10 mouse cellular contexts compared by ENCODE assay signal in genomic region chr12:17444406-17444805, GRCm38 (mm10).
A peak's percentile ranks its signal among the peaks of the same experiment; 100 is the strongest.
DNase-seq lines count a peak whose midpoint lies in the region; ATAC-seq and TF ChIP-seq lines count a peak whose summit lies in the region.
"Had no signal": no experiment of that assay in that cellular context is flagged by ENCODE, and none has a peak within 500 bp of the region (broad histone marks: within the 10 kb centered on the region; RNA-seq: fewer than 3 reads in every experiment).

No protein-coding gene starts in this region.

- H3K4me3 ChIP-seq in brown adipose tissue, adult 24 weeks (ENCODE audit: insufficient read depth, low read depth, low read length), result no peak overlapping the region
- no peak overlapping the region for H3K4me3 ChIP-seq in heart, postnatal 0 days (ENCODE audit: low read depth, low read length)
- no peak overlapping the region for H3K4me3 ChIP-seq in forebrain, embryonic 16.5 days (replicated peaks; ENCODE audit: low read length)
- H3K4me3 ChIP-seq: megakaryocyte, embryonic 14.5 days had no signal

- H3K9me3 ChIP-seq in heart, postnatal 0 days (replicated peaks; ENCODE audit: control insufficient read depth, low read length), result no peaks in the 10 kb centered on the region
- H3K9me3 ChIP-seq in forebrain, embryonic 16.5 days (ENCODE audit: control insufficient read depth, low read length), result no peaks in the 10 kb centered on the region
- H3K9me3 ChIP-seq: megakaryocyte, embryonic 14.5 days had no signal

- no peak overlapping the region for H3K4me2 ChIP-seq in heart, postnatal 0 days (ENCODE audit: low read depth, low read length)
- no peak overlapping the region for H3K4me2 ChIP-seq in forebrain, embryonic 16.5 days (ENCODE audit: low read length)

- H3K36me3 ChIP-seq in heart, postnatal 0 days (replicated peaks; ENCODE audit: control insufficient read depth, insufficient read depth, low read length), result no peaks in the 10 kb centered on the region
- no peaks in the 10 kb centered on the region for H3K36me3 ChIP-seq in forebrain, embryonic 16.5 days (ENCODE audit: control insufficient read depth, insufficient read depth)

- TF ChIP-seq CTCF in heart, postnatal 0 days (IDR thresholded peaks at IDR 0.05; ENCODE audit: low read depth), result no peak

- ATAC-seq in heart, postnatal 0 days (ENCODE audit: insufficient read depth, low read depth), result peak; percentile 45; the same call in 1 of the 2 replicates
- ATAC-seq in forebrain, embryonic 16.5 days, result no peak

- H3K27me3 ChIP-seq in heart, postnatal 0 days (ENCODE audit: control insufficient read depth, insufficient read depth, low read length), result 0 out of 2 replicates have a peak, but pooled peaks cover 5% of the 10 kb centered on the region
- no peaks in the 10 kb centered on the region for H3K27me3 ChIP-seq in forebrain, embryonic 16.5 days (replicated peaks; ENCODE audit: control insufficient read depth, insufficient read depth, low read length)
- H3K27me3 ChIP-seq: megakaryocyte, embryonic 14.5 days had no signal

- peak; percentile 87; the same call in 1 of the 2 replicates for TF ChIP-seq EP300 in heart, postnatal 0 days (IDR thresholded peaks at IDR 0.05; ENCODE audit: low read depth)

- H3K27ac ChIP-seq in brown adipose tissue, adult 24 weeks (replicated peaks; ENCODE audit: low read depth, low read length), result peak overlapping the region; percentile 39
- H3K27ac ChIP-seq in heart, postnatal 0 days (ENCODE audit: low read depth), result peak overlapping the region; percentile 23
- no peak overlapping the region for H3K27ac ChIP-seq in forebrain, embryonic 16.5 days (ENCODE audit: low read length)

- peaks cover 43% of the 10 kb centered on the region for H3K4me1 ChIP-seq in brown adipose tissue, adult 24 weeks (ENCODE audit: control insufficient read depth, insufficient read depth, insufficient read length, low read length)
- 0 out of 2 replicates have a peak, but pooled peaks cover 5% of the 10 kb centered on the region for H3K4me1 ChIP-seq in heart, postnatal 0 days (ENCODE audit: control insufficient read depth, insufficient read depth)
- peaks cover 2% of the 10 kb centered on the region; the same call in 1 of the 2 replicates for H3K4me1 ChIP-seq in forebrain, embryonic 16.5 days (replicated peaks; ENCODE audit: control insufficient read depth, insufficient read depth, low read length)

- DNase-seq in adrenal gland, postnatal 14 days, result peak; percentile 47
- peak; percentile 62 for DNase-seq in heart, postnatal 0 days (ENCODE audit: low spot score)
- peak; percentile 31 to 60 for DNase-seq in kidney, postnatal 4 days
- DNase-seq in left cerebral cortex, adult 11 months (ENCODE audit: low spot score), result no peak
- no peak for DNase-seq in layer of hippocampus, postnatal 36 days
- no peak for DNase-seq in natural killer cell, adult 2 months (ENCODE audit: low spot score in 2 of 2)
- DNase-seq: layer of hippocampus, adult 9-11 months had no signal

- H3K9ac ChIP-seq in heart, postnatal 0 days (replicated peaks; ENCODE audit: low read depth, low read length), result no peak overlapping the region
- no peak overlapping the region for H3K9ac ChIP-seq in forebrain, embryonic 16.5 days (replicated peaks; ENCODE audit: low read depth, low read length)

- 60% methylated on average over 11 of the region's 11 CpGs for WGBS in heart, postnatal 0 days
- WGBS in forebrain, embryonic 16.5 days, result 81% methylated on average over 11 of the region's 11 CpGs

Comparison
In these comparisons a context has a peak if more than half of its experiments do, and no peak if none do; other contexts are left out.
1. DNase-seq: peak in adrenal gland, postnatal 14 days (single experiment), heart, postnatal 0 days (single experiment) and kidney, postnatal 4 days (2 of 2); none in left cerebral cortex, adult 11 months (single experiment), layer of hippocampus, postnatal 36 days (0 of 2) and natural killer cell, adult 2 months (0 of 2).